Mouse (Mus musculus): ENCODE measurements at regions not wholly inside any gene's neighbourhood (a gene's known extent, or its start where the extent isn't known, plus 50 kb on each side); places are given as distances from the start of the nearest gene placed in this dataset.

DNA sequence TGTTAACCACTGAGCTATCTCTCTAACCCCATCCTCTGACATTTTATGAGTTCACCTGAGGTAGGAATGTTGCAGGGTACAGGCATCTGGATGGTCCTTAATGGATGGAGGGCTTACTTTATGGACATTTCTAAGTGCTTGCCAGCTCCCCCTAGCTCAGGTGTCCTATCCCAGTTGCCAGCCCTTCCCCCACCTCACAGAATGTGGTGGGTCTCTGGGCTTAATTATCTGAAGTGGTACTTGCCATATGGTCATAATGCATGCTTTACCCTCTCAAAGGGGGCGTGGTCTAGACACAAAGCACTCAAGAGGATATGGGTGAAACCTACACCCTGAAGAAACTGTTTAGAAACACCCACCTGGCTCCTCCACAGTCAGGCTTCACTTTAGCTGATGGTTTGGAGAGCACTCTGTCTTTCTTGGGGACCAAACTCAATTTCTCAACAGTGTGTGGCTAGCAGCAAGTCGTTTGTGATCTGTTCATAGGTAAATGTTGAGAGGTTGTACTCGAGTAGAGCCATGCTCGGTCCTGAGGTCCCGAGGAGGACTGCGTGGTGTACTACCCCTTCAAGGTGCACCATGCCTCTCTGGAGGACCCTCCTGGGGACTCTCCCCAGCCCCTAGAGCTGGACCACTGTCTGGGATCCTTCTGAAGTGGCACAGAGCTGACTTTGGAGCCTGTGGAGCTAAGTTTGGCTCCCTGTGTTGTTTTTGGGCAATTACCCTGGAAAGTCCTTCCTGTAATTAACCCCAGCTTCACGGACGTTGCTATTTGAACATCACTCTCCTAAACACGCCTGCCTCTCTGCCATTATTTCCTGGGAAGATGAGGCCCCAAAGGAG lies 338.8 kb upstream of the Sall1 start:
- intact Hi-C loops (cut with DNase I): no loop called here
- DNase-seq: no peak

GRCm38 (mm10) chr8:89380436-89380835 lies 336.5 kb upstream of the Sall1 start:
- no peak for DNase-seq
- intact Hi-C loops (cut with DNase I): no loop called here

DNA sequence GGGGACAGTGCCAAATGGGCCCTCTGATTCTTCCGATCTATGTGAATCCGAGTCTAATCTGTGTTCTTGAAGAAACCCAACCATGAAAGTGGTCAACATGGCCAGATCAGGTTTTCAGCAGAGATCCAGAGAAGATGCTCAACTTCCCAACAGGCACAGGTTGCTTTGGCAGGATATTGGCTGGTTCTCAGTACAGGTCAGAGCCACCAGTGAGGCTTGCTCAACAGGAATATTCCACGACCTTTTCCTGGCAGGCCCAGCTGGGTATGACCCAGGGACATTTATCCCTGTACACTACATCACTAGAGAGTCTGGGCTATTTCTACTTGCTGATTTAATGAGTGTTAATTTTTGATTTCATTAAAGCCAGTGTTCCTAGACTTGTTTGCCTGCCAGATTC lies 328.8 kb upstream of the Sall1 start:
- intact Hi-C loops (cut with DNase I): no loop called here
- no peak for DNase-seq

GRCm38 (mm10) chr8:89371773-89372132 lies 327.8 kb upstream of the Sall1 start:
- intact Hi-C loops (cut with DNase I): no loop called here
- no peak for DNase-seq

GRCm38 (mm10) chr8:89370816-89371772 lies 327.1 kb upstream of the Sall1 start:
- DNase-seq: no peak
- intact Hi-C loops (cut with DNase I): no loop called here

GRCm38 (mm10) chr8:89365430-89365829 lies 321.5 kb upstream of the Sall1 start:
- intact Hi-C loops (cut with DNase I): no loop called here
- no peak for DNase-seq

DNA sequence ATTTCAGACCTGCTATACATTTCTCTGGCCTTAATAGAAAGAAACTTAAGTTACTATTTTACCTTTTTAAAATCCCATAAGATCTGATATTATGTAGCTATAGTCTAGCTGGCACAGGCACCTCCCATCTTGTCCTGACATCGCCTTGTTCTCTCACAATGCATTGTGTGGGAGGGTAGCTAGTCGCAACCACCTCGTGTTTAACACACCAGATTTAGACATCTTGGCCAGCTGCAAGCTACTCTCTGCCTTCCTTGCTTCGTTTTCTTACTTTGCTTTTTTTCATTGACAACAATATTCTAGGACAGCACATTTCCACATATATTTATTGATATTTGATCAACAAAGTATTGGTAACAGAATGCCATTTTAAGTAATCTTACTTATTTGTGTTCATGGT lies 314.4 kb upstream of the Sall1 start:
- intact Hi-C loops (cut with DNase I): no loop called here

DNA sequence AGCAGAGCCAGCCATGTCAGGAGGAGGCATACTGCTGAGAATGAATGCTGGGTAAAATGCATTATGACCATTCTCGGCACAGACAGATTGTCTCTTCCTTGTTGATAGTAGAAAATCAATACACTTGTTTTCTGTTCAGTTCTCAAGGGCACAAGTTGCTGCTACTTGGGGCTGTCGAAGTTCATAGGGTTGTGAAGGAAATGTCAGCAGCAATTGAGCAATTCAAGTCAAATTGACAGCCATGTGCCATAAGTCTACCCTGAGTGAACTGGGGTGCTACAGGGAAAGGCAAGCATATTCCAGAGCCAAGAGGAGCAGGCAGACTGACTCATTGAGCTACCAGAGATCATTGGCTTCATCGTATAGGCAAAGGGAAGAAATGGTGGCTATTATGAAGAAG lies 301.6 kb upstream of the Sall1 start:
- no peak for DNase-seq
- intact Hi-C loops (cut with DNase I): no loop called here

More for the DNA sequence above, 314.4 kb upstream of the Sall1 start:
- DNase-seq: no peak

GRCm38 (mm10) chr8:89341686-89342085 lies 297.7 kb upstream of the Sall1 start:
- DNase-seq: no peak
- intact Hi-C loops (cut with DNase I): no loop called here

DNA sequence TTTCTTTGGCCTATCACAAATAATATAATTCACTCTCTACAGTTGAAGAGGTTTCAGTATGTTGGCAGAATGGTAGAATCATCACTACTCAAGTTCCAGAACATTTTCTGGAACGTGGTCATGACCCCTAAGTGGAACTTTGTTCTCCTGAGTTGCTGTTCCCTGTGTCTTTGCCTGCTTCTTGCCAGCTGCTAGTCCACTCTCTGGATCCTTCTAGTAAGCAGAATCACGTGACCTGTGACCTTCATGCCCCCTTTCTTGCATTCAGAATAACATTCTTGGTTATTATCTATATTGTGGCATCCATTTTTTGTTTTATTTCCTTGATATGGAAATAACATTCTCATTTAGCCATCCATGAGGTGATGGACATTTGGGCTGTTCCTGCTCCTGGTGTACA lies 291.5 kb upstream of the Sall1 start:
- DNase-seq: no peak
- intact Hi-C loops (cut with DNase I): no loop called here

- no peak for DNase-seq
- intact Hi-C loops (cut with DNase I): no loop called here
Measured at GRCm38 (mm10) chr8:89325751-89326351, 281.9 kb upstream of the Sall1 start.

GRCm38 (mm10) chr8:89325248-89325645 lies 281.3 kb upstream of the Sall1 start:
- no peak for DNase-seq
- intact Hi-C loops (cut with DNase I): no loop called here

DNA sequence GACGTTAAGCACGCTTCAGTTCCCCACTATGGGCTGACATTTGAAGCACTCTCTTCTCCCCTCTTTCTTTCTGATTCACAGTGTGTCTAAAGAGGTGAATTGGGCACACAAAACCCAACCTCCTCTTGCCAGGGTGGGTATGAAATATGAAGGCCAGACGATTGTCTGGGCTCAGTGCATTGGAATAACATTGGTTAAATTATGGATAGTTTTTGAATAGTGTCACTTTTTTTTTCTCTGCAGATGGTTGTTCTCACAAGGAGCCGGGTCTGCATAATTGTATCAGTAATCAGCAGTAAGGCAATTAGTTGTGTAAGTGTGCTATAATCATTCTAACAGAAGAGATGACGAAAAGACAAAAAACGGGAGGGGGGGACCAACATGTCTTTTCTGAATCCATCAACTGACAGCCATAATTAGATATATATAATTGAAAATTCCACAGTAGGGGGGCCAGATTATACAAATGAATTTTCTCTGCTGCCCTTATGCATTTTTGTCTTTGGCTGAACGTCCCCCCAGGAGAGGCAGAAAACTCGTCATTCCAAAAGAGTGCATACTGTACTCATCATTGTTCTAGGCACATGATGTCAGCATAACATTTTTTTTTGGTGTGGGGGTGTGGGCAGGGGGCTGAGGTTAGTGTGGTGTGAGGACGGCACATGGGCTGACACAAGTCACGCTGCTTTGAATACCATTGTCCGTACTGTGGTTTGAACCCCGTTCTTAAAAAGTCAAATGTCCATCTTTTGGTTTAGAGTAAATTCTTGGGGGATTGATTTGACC lies 280.7 kb upstream of the Sall1 start:
- no peak for DNase-seq
- intact Hi-C loops (cut with DNase I): no loop called here

DNA sequence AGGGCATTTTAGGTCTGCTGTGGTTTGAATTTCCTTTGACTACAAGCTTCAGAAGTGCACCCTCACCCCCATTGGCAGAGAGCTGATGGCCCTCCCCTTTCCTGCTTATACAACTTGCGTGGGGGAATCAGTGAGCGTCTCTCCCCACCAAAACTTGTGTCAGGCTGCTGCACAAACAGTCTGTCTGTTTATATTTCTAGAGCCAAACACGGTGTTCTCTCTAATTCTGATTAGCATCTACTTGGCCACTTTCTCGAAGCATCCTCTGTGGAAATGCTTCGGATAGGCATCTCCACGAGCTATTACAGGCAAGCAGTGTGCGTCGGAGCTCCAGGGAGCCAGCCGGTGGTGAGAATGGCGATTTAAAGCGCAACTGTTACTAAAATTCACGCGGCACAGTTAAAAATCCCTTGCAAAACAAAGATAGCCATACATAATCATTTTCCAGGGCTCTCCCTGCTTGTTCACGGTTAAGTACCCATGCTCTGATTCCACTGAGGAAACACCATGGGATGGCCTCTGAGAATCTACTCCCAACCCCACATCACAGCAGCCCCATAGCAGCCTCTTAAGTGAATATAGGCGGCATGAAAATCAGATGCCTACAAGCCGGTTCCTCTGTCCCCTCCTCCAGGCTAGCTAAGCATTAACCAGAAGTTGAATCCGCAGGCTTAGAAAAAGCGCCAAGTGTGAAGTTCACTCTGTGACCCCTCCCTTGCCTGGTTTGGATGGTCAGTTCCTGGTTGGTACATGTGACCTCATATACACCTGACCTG lies 273.7 kb upstream of the Sall1 start:
- DNase-seq: no peak
- intact Hi-C loops (cut with DNase I): no loop called here

DNA sequence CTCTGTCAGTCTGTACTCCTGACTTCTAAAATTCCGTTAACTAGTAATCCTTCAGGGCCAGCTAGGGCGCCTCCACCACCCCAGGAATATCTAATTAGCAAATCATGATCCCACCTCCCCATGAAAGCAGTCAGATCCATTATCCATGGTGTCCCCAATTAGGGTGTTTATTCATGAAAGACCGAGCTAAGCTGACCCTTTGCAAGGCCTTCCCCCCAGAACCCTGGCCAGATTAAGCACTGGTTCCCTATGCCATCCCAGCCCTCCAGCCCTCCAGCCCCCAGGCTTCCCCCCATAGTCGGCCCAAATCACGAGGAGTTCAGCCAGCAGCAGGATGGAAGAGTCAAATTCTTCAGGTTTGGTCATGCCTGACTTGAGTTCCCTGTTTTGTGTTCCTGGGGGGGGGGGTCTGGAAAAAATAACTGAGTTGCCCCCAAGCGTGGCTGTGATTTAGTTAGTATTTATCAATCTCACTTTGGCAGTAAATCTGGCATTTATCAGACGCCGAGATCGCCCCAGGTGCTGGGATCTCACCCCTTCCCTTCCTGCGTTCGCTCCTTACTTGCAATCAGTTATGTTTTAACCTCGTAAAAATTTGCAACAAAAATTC lies 272.7 kb upstream of the Sall1 start:
- DNase-seq: no peak
- intact Hi-C loops (cut with DNase I): no loop called here

GRCm38 (mm10) chr8:89314907-89315306 lies 270.9 kb upstream of the Sall1 start:
- intact Hi-C loops (cut with DNase I): no loop called here
- DNase-seq: no peak

DNA sequence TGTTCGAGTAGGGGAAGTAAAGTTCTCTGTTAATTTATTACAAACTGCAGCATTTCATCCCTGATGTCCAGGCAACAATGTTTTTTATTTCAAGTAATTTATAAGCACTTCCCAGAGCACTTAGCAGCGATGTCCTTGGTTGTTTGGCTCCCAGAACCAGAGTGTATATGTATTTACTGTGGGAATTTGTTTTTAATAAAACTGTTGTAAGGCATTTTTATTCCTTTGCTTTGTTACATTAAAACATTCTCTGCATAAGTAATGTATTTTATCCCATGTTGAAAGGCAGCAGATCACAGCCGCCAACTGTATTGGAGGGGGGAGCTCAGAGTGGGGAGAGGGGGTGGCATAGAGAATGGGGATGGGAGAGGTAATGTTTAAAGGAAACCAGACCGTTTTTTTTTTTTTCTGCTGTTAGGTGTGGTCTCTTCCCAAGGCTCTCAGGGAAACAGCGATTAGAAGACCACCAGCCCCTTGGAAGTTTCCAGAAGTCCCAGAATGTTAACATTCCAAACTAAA lies 266.8 kb upstream of the Sall1 start:
- intact Hi-C loops (cut with DNase I): no loop called here

GRCm38 (mm10) chr8:89309591-89309990 lies 265.6 kb upstream of the Sall1 start:
- intact Hi-C loops (cut with DNase I): no loop called here
- DNase-seq: no peak

More for the DNA sequence above, 266.8 kb upstream of the Sall1 start:
- DNase-seq: no peak

- DNase-seq: no peak
- intact Hi-C loops (cut with DNase I): no loop called here
Measured at GRCm38 (mm10) chr8:89308950-89309349, 265.0 kb upstream of the Sall1 start.
